Mouse (Mus musculus) layer of hippocampus, adult 6 months (tissue): Measurements from ENCODE around the gene Arhgap8. TPM values are rescaled to one million over a fixed set of nuclear protein-coding genes. Genes with fewer than 3 reads are reported as not detected.

ENCODE experiments used
- long read RNA-seq, 2 experiments: library from polyadenylated mRNA; unstranded; transcript quantifications; one replicate each; pipeline ENCODE4 v2.0.0; 2019 to 2020
- polyA plus RNA-seq: library from polyadenylated mRNA; unstranded; fragments of <200 nt; fragmentation: Nextera tagmentation; gene quantifications from 2 replicates; pipeline ENCODE4 v1.2.3, GENCODE M21; 2021

The Arhgap8 gene
- 0.19 TPM in 1 of 2 replicates, not detected in the other for polyA plus RNA-seq
- long read RNA-seq, experiment 1, partial matches to known transcripts = 0 of 1 reads
- long read RNA-seq, experiment 1, other reads (novel, unspliced or antisense) = 1 of 1 reads
- long read RNA-seq, experiment 2, partial matches to known transcripts = 0 of 1 reads
- long read RNA-seq, experiment 2, other reads (novel, unspliced or antisense) = 1 of 1 reads

GRCm38 (mm10) chr15:84719791-84720190 is at the start of gene Arhgap8:
TSS of gene Arhgap8 (plus strand) at chr15:84720052.

Other genes starting within 250 kb of the Arhgap8 start
- gene Rtl6, start 162.2 kb upstream of the Arhgap8 start, polyA plus RNA-seq = 33.6 and 40.5 TPM in 2 replicates
- gene Prr5, start 50.4 kb upstream of the Arhgap8 start, polyA plus RNA-seq = 8.7 and 9.3 TPM in 2 replicates
- 0.26 and 0.40 TPM in 2 replicates for gene Phf21b, start 136.0 kb downstream of the Arhgap8 start, polyA plus RNA-seq
- 0.26 and 0.40 TPM in 2 replicates for gene Gm29666, start 200.0 kb downstream of the Arhgap8 start, polyA plus RNA-seq
- 12.2 and 12.5 TPM in 2 replicates for gene Nup50, start 203.4 kb downstream of the Arhgap8 start, polyA plus RNA-seq